Mouse (Mus musculus) cerebellum, adult 2 months (tissue): ENCODE measurements around the gene Cd63.

Experiments used
- CTCF ChIP-seq: fragments of 200-500 bp; IDR thresholded peaks from 2 replicates; pipeline ENCODE4 v1.5.1; 2011; ENCODE audit warnings: low read depth, mild to moderate bottlenecking, control low read depth, low read length, moderate library complexity, borderline replicate concordance; ENCODE audit not compliant: insufficient read depth
- POLR2A ChIP-seq: fragments of 200-500 bp; IDR thresholded peaks from 2 replicates; pipeline ENCODE4 v1.6.1; 2011; ENCODE audit warnings: low read length, control low read depth, borderline replicate concordance; ENCODE audit not compliant: insufficient read depth

DNA sequence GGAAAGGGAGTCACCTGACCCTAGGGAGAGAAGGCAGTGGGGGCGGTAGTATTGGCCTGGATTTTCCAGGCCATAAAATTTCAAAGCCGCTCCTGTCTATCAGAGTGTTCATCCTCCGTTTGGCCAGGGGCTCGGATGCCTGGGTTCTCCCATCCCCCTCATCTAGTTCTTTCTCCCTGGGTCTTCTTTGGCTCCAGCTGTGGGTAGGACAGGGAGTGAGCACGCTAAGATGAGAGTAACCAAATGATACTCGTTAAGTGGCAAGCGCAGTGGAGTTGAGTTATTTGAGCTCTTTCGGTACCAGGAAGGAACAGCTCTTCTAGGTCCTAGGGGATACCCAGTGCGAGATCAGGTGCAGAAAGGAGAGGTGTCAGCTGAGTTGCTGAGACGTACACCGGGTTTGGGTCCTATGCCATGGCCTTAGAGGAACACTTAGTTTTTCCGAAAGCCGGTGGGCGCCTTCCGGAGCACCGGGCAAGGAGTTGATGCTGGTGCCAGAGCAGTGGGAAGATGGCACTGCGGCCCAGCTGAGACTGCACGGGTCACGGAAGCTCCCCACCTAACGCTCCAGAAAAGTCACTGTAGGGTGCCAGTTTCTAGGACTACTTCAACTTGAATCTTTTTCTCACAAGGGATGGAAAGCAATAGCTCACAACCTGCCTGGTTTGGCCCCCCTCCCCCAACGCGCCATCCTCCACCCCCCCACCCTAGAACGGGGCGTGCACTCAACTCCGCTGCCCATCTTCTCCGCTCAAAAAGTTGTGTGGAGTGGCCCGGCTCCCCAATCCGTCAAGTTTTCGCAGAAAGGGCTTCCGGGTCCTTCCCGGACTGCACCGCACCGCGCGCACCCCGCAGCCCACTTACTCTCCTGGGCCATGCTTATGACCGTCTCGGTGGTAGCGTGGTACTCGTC, 10.2 kb upstream of the Cd63 start:
- TF ChIP-seq POLR2A (no peak), CTCF (no peak)
